Mouse (Mus musculus) skeletal muscle tissue, adult 2 months (tissue): ENCODE measurements around the gene Dlec1.

Experiments used
- DNase-seq: peaks from one replicate; pipeline ENCODE4 v3.0.0-alpha.2; 2012; ENCODE audit warnings: low read depth, low spot score

Dlec1 gene

DNA sequence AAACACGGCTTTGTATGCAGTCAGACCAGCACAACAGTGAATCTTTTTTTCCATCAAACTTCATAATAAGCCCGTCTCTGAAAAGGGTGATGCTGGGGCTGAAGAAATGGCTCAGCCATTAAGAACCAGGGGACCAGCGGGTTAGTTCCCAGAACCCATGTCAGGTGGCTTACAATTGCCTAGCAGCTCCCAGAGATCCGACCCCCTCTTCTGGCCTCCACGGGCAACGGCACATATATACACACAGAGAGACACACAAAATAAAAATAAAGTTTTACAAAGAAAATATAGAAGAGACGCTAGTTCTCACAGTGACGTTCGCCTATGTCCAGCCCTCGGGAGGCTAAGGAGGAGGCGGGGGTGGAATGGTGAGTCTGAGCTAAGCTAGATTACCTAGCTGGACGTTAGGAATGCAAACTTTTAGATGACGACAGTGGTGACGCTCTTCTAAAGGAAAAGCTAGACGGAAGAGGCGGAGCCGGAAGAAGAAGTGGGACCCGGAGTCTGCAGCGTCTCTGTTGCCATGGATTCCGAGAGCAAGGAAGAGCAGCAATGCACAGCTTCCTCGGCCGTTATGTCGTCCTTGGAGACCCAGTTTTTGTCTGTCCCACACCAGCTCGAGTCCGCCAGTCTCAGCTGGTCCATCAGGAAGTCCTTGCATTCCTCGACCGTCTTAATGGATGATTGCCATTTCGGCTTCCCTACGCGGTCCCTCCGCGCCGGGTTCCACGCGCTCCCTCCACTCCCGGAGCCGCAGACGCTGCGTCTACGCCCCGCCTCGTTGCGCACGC, at the start of gene Dlec1:
TSS of gene Dlec1 (plus strand) at position 487 of the 791 bp plus-strand sequence.
- peak; percentile 57 for DNase-seq

DNA sequence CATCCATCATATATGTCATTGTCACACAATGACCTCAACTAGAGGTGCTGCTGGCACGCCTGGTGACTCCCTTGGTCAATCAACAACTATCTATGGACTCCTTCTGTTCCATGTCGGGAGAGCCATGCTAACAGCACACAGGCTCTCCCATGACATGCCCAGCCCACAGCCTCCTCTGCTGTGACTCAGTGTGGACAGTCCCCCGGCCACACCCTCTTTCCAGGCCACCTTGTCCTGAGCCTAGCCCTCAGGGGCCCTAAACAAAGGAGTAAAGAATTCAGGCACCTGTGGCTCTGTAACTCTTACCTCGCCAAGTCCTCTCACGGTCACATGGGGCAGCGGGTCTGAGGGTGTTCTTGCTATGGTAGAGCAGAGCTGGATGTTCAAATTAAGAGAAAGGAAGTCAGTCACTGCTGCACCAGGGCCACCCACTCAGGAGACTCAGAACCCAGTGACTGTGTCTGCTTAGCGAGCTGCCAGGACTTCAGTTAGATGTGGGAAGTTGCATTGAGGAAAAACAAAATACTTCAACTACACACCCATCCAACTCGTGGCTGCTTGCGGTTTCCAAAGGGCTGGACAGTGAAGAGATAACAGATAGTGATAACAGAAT, 48.2 kb upstream of the Dlec1 start:
- no peak for DNase-seq

DNA sequence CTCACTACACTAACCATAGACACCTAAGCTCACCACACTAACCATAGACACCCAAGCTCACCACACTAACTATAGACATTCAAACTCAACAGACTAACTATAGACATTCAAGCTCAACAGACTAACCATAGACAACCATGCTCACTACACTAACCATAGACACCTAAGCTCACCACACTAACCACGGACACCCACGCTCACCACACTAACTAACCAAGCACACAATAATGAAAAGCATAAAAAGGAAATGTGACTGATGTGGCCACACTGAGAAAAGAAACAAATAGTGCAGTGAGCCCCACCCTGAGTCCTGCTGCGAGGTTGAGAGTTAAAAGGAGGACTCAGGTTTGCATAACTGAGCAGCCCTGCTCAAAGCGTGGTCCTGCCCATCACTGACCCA, 46.9 kb upstream of the Dlec1 start:
- no peak for DNase-seq

DNA sequence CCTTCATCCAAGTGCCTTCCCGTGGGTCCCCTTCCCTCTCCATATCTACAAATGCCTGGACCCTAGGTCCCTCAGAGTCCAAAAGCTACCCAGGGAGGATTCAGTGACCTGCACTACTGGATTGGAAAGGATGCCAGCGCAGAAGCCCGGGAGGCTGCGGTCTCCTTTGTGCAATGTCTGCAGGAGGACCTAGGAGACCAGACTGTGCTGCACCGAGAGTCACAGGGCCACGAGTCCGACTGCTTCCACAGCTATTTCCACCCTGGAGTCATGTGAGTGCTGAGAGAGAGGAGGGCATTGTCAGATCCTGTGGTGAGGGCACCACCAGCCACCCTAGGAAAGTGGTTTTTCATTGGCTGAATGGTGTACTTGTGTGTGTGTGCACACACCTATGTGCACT, 44.0 kb upstream of the Dlec1 start:
- DNase-seq, result no peak

DNA sequence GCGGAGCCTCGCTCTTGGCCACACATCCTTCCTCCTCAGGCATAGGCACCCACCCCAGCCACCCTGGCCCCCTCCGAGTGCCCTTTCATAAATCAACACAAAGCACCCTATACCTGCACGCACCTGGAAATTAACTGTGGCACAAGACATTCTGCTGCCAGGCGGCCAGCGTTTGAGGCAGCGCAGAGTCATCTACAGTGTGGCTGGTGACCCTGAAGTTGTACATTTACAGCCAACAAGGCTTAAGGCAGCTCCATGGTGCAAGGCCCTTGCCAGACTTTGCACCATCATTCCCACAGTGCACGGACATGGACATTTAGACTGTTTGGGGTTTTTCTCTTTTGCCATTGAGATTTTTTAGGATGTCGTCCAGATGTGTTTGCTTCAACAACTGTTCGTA, 41.6 kb upstream of the Dlec1 start:
- DNase-seq, result no peak

DNA sequence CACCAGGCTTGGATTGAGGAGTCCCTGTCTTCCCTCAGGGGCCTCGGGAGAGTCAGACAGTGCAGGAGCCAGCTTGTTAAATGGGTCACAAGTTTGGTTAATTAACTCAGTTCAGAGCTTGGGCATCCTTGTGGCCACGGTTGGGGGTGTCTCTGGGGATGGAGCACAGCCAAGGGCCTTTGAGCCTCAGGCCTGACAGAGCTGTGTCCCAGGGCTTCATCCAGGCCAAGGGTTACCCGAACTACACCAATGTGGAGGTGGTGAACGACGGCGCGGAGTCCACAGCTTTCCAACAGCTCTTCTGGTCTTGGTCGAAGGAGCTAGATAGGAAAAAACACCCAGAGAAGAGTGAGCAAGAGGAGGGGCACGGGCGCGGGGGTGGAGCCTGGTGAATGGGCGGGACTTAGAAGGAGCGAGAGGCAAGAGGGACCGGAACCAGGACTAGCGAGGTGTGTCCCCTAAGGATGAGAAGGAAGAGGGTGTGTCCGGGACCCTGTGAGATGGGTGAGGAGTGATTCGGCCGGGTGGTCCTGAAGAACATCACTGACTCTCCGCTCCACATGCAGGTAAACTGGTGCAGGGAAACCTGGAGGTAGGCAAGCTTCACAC, 39.1 kb upstream of the Dlec1 start:
- no peak for DNase-seq

DNA sequence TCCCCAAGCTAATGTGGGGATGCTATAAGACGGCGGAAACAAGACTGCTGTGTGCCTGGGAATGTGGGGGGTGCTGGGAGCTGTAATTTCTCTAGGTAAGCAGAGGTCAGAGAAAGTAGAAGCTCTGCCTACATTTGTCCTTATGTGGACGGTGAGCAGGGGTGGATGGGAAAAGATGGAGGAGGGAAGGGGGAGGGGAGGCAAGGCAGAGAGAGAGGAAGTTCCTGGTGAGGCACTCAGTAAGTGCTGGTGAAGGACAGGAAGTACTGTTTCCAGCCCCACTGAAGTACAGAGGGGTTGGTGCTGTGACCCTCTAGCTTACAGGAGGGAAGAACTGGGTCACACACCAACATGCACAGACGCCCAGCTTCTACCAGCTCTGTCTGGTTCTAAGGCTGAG, 38.0 kb upstream of the Dlec1 start:
- DNase-seq, result no peak

DNA sequence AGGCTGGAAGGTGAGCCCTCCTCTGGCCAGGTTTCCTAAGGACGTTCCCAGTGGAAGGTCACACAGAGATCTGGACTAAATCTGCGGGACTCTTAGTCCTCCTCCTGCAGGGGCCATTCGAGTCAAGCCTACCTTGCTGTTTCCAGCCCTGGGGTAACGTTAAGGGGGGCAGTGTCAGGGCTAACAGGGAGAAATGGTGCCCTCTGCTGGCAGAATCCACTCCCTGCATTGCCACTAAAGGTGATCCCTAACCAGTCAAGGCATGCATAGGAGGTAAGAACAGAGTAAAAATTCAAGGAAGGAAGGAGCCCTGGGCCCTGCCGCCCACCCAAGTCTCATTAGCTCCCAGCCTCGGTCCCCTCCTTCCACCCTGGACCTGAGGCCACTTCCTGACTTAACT, 34.7 kb upstream of the Dlec1 start:
- peak; percentile 54 for DNase-seq

DNA sequence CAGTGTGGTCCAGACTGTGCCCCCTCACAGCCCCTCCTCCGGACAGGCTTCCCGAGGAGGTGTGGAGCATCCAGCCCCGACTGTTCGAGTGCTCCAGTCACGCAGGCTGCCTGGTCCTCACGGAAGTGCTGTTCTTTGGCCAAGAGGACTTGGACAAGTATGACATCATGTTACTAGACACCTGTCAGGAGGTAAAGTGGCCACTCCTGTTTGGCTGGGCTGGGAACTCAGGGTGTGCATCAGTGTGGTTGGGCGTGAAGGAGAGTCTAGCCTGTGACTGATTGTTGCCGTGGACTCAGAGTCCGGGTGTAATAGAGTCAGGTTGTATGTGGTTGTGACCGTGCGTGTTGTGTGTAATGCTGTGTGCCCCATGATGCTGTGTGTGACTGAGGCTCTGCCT, 34.0 kb upstream of the Dlec1 start:
- DNase-seq, result no peak

DNA sequence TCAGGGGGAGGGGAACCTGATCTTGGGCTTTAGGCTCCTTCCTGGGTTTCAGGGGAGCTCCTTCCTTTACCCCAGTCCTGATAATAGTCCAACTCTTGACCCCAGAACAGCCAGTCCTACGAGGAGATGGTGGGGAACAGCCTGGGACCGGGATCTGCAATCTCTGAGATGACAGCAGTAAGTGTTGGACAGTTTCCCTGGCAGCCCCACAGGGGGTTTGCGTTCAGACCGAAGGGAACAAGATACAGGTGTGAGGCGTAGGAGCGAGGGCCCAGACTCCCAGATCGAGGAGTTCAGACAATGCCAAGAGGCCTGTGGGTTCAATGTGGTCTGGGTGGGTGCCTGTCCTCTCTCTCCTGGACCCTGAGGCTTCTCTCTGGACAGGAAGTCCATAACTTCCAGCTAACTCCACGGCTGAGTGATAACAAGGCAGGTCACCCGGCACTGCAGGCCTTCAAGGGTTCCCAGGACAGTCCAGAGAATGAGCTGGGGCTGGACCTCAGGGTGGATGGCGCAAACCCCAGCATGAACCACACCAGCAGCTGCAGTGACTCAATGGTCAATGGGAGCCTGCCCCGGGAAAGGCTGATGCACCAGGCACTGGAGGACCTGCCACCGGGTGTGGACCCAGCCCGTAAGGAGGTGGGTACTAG, 32.0 kb upstream of the Dlec1 start:
- no peak for DNase-seq

DNA sequence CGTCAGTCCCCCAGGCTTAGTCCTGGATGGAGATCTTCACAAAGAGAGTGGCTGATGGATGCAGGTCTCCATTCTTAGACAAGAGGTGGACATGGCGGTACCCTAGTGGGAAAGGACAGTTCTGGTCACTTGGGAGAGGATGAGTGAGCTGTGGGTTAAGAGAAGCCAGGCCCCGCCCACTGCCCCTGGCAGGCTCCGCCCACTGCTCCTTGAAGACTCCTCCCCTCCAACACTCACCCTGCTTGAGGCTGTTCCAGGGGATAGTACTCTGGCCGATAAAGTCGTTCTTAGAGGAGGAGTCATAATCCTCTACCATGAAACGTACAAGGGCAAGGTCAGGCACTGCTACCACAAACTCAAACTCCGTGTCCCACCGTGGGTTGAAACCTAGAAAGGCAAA, 30.5 kb upstream of the Dlec1 start:
- no peak for DNase-seq

DNA sequence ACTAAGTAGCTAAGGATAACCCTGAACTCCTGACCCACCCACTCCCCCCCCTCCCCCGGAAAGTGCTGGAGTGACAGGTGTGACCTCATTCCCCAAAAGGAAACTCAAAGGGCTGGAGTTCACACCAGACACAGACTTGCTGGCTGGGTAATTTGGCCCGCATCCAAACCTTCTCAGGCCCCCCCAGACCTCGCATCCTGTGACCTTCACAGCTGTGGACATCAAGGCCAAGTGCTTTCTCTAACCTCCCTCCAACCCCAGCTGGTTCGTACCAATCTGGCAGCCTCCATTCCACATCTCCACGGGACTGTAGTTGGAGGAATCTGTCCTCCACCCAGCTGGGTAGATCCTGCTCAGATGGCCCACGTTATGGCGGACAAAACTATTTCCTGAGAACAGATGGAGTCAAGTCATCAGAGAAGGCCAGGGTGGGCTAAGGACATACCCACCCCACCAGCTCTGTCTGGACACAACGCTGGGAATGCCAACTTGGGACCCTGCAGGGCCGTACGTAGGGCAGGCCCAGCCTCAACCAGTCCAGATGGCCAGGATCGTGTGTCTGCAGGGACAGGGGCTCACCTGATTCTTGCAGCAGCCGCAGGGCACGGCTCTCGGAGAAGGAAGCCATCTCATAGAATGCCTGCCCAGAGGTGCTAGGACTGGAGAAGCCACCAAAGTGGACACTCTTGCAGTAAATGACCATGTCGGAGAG, 28.9 kb upstream of the Dlec1 start:
- no peak for DNase-seq

DNA sequence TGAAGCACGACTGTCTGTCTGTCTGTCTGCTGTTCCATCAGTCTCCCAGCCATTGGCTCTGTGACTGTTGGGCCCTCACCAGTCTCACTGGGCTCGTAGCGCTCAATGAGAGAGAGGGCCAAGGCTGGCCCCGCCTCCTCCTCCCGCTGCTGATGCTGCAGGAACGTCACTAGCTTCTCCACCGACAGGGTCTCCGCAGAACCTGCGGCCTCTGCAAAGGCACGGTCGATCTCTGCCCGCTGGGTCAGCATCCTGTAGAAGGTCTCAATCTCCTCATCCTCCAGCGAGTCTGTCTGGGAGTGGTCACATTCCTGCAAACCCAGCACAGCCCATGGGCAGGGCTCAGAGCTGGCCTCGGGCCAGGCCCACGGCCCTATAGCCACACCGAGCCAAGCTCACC, 26.6 kb upstream of the Dlec1 start:
- no peak for DNase-seq

DNA sequence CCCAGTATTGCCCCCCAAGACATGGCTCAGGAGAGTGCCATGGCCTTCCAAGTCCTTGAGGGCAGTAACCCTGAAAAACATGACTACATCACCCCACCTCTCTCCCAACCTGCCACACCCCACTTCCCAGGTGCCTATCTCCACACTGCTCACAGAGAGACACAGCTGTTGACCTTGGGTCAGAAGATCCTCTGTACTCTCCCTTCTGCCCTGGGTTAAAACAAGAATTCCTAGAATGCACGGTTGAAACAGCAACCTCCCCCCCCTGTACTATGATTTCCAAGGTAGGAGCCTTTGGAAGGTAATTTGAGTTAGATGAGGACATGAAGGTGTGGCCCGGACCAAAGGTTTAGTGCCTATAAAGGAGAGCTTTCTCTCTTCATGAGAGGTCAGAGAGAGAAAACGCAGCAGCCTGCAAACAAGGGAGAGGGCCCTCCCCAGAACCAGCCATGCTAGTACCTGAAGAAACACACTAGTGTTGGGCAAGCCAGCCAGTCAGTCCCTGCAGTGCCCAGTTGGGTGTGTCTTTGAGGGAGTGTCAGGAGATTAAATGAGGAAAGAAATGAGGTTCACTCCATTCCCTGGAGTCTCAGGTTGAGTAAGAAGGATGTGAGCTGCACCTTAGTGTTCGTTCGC, 22.1 kb upstream of the Dlec1 start:
- DNase-seq, result no peak

DNA sequence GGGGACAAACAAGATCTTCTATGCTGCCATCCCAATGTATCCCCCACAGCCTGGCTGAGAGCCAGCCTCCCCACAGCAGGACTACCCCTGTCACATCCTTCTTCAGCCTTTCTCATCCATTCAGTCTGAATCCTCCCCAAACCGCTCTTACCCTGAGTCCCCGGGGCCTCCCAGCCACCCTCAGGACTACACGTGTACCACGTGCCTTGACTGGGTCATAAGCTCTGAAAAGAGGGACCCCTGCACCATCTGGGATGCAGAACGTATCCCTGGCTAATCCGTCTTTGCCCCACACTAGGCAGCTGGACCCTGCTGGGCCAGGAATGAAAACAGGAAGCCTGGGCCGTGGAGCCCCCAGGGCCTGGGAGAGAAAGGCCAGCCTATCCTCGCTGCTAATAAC, 20.2 kb upstream of the Dlec1 start:
- DNase-seq, result no peak

DNA sequence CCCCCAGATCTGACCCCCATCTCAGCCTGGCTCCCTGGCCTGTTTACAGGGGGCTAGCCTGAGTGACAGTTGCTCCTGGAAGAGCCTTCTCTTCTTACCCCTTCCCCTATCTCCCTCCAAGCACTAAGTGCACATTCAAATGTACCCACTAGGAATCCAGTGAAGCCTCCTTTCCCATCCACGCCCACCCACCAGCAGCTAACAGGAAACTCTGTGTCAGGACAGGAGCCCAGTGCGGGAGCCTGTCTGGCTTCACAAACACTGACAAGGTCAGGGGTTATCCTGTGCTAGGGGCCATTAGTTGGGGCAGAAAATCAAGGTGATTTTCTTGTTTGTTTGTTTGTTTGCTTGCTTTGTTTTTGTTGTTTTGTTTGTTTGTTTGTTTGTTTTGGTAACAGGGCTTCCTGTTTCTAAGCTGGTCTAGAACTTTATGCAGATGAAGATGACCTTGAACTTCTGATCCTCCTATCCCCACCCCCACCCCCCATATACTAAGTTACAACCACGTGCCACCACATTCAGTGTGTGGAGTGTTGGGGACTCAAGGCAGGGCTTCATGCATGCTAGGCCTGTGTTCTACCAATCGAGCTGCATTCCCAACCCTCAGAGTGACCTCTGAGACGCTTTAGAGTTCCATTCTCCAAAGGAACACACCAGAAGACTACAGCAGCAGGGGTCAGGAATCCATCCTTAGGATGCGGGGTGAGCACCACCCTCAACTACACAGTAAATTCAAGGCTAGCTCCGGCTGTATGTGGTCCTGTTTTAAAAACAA, 19.4 kb upstream of the Dlec1 start:
- DNase-seq, result no peak

DNA sequence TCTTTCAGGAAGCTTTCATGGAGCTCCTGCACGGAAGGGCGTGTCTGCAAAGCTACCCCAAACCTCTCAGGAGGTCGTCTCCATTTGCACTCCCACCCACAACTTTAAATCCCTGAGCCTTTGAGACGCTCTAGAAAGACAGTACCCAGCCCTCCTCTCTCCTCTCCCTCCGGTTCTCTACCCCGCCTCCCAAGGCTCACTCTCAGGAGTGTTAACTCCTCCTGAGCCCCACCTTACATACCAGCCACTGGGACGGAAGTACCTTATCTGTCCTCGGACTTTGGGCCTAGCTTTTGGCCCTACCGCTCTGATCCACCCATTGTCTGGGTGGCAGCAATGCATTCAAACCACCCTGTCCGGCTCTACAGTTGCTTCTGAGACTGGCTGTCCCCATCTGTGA, 18.3 kb upstream of the Dlec1 start:
- DNase-seq, result no peak

DNA sequence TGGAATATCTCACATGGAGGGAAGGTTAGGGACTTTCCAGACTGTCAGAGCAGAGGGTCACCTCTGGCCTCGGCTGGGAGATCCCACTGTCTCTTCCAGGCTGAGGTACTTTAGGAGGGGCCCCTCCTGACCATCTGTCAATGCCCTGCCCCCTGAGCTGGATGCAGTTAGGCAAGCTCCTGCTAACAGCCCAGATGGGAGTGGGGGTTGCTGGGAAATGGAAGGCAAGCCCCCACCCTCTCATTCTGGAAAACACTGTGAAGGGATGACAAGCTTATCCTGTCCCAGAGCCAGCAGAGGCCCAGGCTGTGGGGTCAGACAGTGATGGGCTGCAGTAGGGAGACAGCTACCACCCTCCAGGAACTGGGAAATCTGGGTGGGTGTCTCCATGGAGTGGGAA, 15.8 kb upstream of the Dlec1 start:
- no peak for DNase-seq

DNA sequence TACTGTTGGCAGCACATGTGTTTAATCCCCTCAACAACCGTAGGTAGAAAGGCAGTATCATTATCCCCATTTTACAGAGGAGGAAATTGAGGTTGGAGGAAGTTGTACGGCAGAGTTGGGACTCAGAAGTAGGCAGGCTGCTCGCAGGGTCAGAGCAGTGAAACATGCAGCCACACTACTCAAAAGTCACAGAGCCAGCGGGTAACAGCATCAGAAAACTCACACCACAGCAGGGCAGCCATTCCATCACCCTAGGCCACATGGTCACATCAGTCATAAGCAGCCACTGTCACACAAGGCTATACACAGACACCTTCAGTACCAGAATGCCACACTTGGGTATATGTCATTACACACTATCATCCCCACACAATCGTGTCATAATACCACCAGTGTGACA, 15.0 kb upstream of the Dlec1 start:
- DNase-seq, result no peak

DNA sequence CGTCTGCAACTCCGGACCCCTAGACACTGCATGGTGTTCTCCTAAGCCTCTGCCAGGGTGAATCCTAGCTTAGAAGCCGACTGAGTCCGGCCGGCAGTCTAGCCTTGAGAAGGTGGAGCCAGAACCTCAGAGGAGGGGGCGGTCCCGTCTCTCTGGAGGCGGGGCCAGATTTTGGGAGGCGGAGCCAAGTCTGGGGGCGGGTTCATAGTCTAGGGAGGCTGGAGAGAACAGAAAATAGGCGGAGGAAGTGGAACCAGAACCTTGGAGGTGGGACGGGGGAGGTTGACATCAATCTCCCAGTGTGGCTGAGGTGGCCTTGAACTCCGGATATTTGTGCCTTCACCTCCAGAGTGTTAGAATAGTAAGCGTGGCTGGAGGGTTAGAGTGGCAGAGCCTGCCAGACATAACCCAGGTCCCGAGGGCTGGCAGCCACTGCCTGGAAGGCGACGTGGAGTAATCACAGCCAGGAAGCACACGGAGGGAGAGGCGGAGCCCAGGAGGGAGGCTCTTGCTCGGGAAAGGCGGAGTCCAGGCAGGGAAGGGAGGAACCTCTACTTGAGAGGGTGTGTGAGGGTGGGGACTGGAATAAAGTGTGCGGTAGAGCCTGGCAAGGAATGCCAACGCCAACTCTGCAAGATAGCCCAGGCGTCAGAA, 14.0 kb upstream of the Dlec1 start:
- peak; percentile 66 for DNase-seq
